Mouse (Mus musculus) lung, postnatal 10 days (tissue): ENCODE measurements around the gene Nectin4.
"Not testable (repeated sequence)": the region's sequence is repeated elsewhere in the genome, so short reads cannot be mapped to it uniquely, and the experiment has no call there.

Experiments
- DNase-seq: peaks from one replicate; pipeline ENCODE4 v3.0.0; 2021

The Nectin4 gene

GRCm38 (mm10) chr1:171369845-171370556, at the start of gene Nectin4:
Gene Nectin4 (plus strand): TSS chr1:171370099.
- DNase-seq: peak; percentile 71

DNA sequence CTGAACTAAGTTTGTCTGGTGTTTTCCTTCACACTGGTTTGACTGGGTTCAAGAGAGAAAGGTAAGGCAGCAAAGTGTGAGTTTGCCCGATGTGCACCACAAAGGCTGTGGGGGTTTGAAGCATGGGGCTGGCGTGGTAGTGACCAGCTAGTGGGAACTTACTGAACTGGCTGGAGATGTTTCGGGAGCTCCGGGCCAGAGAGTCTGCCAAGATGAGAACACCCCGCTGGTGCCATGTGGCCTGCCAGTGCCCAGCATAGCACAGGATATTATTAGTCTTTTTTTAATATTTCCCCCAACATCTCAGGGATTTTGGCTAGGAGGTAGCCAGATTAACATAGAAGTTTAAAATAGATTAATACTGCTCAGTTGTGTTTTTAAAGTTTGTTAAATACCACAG, 49.7 kb upstream of the Nectin4 start:
- DNase-seq: no peak

GRCm38 (mm10) chr1:171321415-171321814, 48.5 kb upstream of the Nectin4 start:
- DNase-seq: peak; percentile 51

DNA sequence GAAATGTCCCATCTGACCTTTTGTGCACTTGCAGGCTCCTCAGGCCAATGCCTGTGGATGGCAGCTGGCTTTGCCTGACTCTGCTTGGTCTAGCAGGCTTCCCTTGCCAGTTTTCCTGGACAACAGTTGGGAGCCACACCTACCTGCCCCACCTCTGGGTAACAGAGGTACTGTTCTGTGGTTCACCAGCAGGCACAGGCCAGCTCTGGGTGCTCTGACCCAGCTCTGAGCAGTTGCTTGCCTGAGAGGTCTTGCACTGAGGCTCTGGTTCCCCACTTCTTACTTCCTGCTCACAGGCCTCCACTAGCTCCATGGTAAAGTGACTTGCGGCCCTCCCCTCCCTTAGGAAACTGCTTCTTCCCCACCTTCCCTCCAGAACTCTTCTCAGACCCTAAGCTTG, 47.9 kb upstream of the Nectin4 start:
- no peak for DNase-seq

GRCm38 (mm10) chr1:171325571-171325970, 44.3 kb upstream of the Nectin4 start:
- DNase-seq: no peak

DNA sequence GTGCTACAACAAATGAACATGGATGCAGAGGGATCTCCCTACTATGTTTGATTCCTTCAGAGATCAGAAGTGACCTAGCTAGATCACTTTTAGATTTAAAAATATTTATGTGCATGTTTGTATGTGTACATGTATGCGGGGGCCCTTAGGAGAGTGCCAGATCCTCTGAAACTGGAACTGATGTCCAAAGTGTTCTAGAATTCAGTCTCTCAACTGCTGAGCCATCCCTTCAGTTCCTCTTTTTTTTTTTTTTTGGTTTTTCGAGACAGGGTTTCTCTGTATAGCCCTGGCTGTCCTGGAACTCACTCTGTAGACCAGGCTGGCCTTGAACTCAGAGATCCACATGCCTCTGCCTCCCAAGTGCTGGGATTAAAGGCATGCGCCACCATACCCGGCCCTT, 43.3 kb upstream of the Nectin4 start:
- DNase-seq: not testable (repeated sequence)

GRCm38 (mm10) chr1:171328244-171328643, 41.7 kb upstream of the Nectin4 start:
- DNase-seq: peak; percentile 7

GRCm38 (mm10) chr1:171328839-171329432, 41.0 kb upstream of the Nectin4 start, which contains the start of gene Dedd:
Gene Dedd (plus strand): TSS chr1:171329145.
- DNase-seq: peak; percentile 95

DNA sequence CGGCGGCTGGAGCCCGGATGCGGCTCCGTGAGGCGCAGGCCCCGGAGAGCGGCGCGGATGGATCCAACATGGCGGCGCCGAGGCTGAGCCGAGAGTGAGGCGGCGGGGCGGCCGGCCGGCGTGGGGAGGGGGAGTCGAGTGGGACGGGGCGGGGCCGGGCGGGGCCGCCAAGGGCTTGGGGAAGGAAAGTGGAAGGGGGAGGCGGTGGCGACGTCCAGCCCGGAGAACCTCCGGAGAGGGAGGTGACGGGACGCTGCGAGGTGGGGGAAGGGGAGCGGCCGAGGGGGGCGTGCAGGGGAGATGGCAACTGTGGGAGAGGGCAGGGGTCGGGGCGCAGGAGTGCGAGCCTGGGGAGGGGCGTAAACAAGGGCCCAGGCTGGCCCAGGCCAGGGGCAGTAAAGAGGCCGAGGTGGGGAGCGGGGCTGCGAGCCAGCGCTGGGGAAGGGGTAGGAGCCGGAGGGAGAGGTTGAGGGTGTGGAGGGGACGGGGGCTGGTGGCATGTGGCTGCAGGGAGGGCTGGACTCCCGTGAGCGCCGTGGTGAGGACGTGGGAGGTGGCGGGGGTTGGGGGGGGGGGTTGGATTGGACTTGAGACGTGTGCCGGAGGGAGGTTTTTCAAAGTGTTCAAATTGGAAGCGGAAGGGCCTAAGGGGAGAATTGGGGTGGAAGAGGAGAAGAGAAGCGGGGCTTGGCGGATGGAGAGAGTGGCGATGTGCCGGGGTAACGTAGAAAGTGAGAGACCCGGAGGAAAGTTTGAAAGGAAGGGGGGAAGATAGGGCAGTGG, 40.3 kb upstream of the Nectin4 start:
- peak; percentile 83 for DNase-seq

DNA sequence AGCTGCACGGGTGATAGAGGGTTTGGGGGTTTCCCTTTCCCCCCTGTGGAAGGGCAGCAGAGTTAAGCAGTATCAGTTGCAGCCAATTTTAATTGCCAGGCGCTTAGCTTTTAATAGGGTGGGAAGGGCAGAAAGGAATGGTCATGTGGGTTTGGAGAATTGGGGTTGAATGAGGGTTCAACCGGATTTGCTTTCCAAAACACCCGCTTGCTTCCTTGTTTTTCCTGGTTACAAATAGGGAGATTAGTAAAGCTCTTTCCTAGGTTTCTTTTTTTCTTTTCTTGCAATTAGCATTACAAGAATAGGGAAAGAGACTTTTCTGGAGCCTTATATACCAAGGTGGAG, 39.7 kb upstream of the Nectin4 start:
- no peak for DNase-seq

GRCm38 (mm10) chr1:171342262-171343207, 27.4 kb upstream of the Nectin4 start:
- no peak for DNase-seq

DNA sequence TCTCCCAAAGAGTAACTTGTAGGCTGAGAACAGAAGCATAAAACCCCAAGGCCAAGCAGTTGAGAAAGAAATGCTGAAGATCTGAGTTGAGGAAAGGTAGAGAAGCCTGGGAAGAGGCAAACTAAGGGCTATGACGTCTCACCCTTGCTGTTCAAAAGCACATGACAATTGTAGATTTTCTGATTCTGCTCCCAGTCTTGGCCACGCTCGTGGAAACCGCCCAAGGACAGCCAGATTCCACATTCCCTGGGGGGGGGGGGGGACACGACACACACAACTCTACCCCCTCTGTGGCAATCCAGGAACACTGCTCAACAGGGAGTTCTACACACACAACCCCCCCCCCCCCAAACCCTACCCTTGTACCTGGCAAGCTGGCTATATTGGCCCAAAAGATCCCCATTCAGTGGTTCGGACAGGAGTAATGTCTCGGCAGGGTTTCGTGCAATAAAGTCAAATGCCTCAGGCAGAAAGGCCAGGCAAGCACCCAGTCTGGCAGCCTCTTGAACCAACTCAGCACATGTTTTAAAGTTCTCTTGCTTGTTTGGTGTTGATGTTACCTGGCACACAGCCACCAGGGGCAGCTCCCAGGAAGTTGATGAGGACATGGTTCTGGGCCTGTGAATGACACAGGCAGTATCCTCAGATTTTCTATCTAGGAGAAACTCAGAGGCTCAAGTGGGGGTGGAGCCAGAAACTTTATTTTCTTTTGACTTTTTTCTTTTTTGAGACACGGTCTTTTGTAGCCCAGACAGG, 25.8 kb upstream of the Nectin4 start:
- DNase-seq: peak; percentile 75

DNA sequence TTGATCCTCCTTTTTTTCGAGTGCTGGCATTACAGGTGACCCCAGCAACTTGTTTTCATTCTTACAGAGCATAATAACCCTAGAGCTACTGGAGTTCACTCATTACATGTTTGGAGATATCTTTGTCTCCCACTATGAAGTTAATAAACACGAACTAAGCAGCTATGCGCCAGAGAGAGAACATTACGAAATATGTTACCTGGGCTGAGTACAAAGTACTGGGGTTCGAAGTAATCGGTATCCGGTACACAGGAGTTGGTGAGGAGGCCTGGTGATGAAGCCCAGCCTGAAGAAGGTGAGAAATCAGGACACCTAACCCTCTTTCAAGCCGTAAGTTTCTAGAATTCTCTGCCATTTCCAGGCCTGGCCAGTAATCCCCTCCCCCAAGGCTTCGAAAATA, 25.2 kb upstream of the Nectin4 start:
- no peak for DNase-seq

- peak; percentile 93 for DNase-seq
These were observed 24.4 kb upstream of the Nectin4 start, which contains the start of the genes Nit1 and Pfdn2 for GRCm38 (mm10) chr1:171345225-171346094. Gene Nit1 (minus strand): TSS chr1:171345646. Gene Pfdn2 (plus strand): TSS chr1:171345670.

GRCm38 (mm10) chr1:171346095-171346450, 23.8 kb upstream of the Nectin4 start:
- DNase-seq: no peak

DNA sequence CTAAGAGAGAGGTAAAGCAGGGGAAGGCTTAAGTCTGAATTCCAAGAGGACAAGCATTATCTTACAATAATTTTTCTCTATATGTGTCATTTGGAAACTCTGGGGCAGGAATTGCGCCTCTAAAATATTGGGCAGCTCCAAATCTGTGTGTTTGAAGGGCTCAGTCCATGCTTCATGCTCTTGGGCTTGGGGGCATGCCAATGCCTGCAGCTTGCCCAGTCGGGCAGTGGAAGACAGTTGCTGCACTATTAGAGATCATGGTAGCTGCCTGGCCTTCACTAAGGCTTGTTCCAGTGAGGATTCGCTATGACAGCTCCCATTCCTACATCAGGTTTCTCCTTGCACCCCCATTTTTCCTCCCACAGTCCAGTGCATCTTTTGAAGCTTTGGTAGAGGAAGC, 21.2 kb upstream of the Nectin4 start:
- DNase-seq: no peak

DNA sequence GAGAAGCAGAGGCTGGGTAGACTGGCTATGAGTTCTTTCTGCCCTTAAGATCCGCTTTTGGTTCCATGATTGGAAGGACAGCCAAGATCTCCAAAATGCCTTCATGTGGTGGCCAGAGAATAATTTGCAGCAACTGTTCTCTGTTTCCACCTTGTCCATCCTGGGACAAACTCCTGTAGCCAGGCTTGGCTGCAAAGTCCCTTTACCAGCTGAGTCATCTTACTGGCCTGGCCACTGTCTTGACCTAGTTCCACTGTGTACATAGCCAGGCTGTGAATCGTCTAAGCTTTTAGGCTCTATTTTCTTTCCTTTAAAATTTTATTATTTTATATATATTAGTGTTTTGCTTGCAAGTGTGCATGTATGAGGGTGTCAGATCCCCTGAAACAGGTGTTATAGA, 20.7 kb upstream of the Nectin4 start:
- DNase-seq: no peak

DNA sequence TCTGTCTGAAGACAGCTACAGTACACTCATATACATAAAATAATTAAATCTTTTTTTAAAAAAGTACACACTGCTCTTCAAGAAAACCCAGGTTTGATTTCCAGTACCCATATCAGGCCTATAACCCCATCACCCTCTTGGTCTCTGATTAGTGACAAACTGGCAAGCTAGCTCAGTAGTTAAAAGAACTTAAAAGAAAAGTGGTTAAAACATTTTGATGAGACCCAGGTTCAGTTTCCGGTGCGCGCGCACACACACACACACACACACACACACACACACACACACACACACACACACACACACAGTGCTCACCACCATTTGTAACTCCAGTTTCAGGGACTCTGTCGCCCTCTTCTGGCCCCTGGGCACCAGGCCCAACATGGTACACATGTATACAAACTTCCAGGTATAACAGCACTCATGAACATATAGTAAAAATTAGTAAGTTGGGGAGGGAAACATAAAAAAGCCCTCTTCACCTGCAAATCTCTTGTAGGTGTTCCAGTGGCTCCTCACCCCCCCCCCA, 14.0 kb upstream of the Nectin4 start:
- peak; percentile 42 for DNase-seq

DNA sequence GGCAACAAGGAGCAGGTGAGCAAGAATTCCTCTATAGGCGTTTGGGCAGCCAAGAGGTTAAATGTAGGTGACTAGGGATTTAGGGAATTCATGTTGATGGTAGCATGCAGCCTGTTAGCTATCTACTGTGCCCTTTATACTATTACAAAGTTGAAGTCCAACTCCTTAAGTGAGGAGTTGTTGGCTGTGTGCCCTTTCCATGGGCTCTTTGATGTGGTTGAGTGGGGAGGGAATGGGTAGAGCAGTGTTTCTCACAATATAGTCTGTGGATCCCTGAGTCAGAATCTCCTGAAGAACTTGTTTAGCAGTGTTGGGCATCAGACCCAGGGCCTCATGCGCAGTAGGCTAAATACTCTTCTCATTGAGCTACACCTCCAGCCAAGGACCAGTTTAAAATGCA, 13.1 kb upstream of the Nectin4 start:
- no peak for DNase-seq

- peak; percentile 46 for DNase-seq
These were observed 11.5 kb upstream of the Nectin4 start for GRCm38 (mm10) chr1:171358421-171358820.

DNA sequence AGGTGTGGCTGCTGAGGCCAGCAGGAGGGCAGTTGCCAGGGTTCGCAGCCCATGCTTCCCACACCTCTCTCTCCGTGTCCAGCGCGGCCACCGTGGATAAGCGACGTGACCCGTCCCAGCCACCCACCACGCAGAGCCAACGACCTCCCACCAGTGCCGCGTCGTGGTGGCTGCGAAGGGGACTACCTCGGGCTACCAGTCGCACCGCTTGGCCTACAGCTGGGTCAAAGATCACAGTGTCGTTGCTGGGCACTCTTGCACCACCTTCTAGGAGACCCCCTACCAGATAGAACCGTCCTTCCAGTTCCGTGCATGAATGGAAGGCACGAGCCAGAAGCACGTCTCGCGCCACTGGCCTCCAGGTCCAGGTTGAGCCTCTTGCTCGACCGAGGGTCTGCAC, 9.6 kb upstream of the Nectin4 start:
- DNase-seq: peak; percentile 21
